Mouse (Mus musculus): ENCODE results near the gene Fat3.

DNA sequence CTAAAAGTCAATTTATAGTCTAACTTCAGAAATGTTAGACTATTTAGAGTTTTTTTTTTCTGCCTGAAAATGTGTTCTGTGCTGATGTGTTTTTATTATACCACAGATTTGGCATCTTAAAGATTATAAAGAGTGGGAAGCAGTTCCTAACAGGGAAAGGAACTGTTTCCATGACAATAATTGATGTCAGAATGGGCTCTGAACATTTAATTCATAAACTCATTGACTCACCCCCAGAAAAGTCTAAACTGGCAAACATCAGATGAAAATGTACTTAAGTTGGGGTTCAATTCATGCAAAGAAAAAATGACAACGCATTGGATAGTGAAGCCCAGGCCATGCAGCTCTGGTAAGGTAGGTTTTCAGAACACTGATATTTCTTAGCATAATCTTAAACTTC is 193.3 kb downstream of the Fat3 start:
- TF ChIP-seq CTCF (IDR thresholded peaks at IDR 0.05; ENCODE audit: borderline replicate concordance, extremely low read depth, insufficient read depth, insufficient read length) (no peak), POLR2A (IDR thresholded peaks at IDR 0.05; ENCODE audit: borderline replicate concordance, extremely low read depth, insufficient read depth, insufficient read length, poor library complexity, severe bottlenecking) (no peak)

Measured in brain, embryonic 14.5 days (tissue).